Mouse (Mus musculus): Measurements from ENCODE around the gene Cyp39a1.

The Cyp39a1 gene

GRCm38 (mm10) chr17:43667290-43667843, at the start of gene Cyp39a1:
Cyp39a1 (plus strand) TSS chr17:43667425.
- DNase-seq (ENCODE audit: low read depth, low spot score): no peak

DNA sequence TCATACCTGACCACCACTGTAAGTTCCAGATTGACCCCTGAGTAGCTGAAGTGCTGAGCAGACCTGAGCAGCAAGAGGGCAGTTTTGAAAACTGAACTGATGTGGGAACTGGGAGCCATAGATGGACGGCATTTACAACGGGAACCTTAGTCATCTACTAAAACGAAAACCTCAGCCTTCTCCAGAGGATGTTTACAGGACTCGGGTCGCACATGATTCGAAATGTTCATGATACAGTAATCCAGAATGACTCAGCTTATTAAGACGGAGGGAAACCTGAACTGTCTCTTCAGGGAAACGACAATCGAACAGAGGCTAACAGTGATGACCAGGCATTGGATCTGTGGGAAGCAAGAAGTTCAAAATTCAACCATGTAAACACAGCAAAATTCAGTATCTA, 48.1 kb upstream of the Cyp39a1 start:
- DNase-seq (ENCODE audit: low read depth, low spot score): no peak

- no peak for DNase-seq (ENCODE audit: low read depth, low spot score)
Observed at GRCm38 (mm10) chr17:43622076-43622475, 45.1 kb upstream of the Cyp39a1 start.

DNA sequence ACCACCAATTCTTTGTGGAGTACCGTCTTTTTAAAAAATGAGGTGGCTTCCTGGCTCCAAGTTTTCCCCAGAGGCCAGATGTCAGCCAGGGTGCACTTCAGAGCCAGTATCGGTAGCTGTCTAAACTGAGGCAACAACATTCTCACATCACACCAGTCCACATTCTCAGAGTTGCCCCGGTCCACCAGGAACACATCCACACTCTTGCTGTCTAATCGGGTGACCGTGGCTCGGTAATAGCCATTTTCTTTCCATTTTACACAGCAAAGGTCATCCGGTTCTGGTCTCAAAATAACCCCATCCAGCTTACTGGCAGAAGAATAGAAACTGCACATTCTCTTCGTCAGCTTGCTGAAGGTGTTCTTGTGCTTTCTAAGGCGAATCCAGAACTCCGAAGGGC, 39.0 kb upstream of the Cyp39a1 start:
- no peak for DNase-seq (ENCODE audit: low read depth, low spot score)

DNA sequence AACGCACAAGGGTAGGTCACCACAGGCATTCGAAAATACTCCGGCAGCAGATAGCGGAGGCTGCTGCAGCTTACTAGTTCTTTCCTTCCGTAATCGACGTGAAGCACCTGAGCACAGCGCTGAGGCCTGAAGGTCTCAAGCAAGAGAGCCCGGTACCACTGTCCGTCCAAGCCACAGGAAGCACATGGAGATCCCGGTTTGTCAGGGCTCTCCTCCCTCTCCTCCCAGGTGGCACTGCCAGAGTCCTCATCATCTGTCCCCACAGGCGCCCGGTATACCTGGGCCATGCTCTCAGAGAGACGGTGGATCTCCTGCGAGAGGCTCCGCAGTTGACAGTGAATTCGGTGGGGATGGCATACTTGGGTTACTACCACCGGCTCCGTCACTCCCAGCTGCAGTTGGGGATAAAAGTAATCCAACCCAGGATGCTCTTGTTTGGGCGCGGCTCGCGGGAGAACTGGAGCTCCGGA, 38.2 kb upstream of the Cyp39a1 start:
- DNase-seq (ENCODE audit: low read depth, low spot score): no peak

GRCm38 (mm10) chr17:43629496-43630426, 37.5 kb upstream of the Cyp39a1 start, which contains the start of gene Tdrd6:
Tdrd6 (minus strand) TSS chr17:43630299.
- no peak for DNase-seq (ENCODE audit: low read depth, low spot score)

- no peak for DNase-seq (ENCODE audit: low read depth, low spot score)
Observed at GRCm38 (mm10) chr17:43630427-43630760, 36.8 kb upstream of the Cyp39a1 start.

GRCm38 (mm10) chr17:43637146-43637545, 30.1 kb upstream of the Cyp39a1 start:
- no peak for DNase-seq (ENCODE audit: low read depth, low spot score)

- DNase-seq (ENCODE audit: low read depth, low spot score): peak; percentile 14
Observed at GRCm38 (mm10) chr17:43640825-43641224, 26.4 kb upstream of the Cyp39a1 start.

DNA sequence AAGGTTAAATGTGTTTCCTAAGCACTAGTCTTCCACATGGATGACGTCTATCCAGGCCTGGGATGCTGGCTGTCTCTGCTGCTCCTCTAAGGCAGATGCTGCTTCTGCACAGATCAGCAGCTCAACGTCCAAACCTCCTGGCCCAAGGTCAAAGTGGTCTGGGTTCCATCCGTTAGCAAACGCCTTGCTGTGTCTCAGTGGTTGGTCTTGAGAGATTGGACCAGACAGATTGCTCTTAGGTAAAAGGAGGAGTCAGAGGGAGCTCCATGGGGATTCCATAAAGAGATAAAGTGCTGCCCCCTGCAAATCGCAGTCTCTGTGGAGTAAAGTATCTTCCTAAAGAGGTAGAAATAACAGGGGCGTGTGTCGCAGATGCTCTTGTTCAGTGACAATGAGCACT, 24.0 kb upstream of the Cyp39a1 start:
- DNase-seq (ENCODE audit: low read depth, low spot score): no peak

GRCm38 (mm10) chr17:43644375-43644774, 22.9 kb upstream of the Cyp39a1 start:
- DNase-seq (ENCODE audit: low read depth, low spot score): no peak

DNA sequence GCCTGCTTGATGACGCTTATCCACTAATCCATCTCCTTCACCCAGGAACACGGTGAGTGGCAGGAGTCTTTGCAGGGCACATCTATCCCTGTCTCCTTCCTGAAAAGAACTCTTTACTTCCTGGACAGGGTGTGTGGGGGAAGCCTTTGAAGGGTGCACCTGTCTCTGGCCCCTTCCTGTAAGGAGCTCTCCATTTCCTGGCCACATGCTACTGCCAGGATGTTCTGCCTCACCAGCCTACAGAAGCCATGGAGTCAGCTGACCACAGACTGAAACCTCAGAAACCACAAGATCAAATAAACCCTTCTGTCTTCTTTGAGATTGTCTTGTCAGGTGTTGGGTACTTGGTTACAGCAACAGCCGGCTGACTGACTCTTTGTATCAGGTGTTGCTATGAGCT, 22.1 kb upstream of the Cyp39a1 start:
- DNase-seq (ENCODE audit: low read depth, low spot score): peak; percentile 5

GRCm38 (mm10) chr17:43646925-43647324, 20.3 kb upstream of the Cyp39a1 start:
- DNase-seq (ENCODE audit: low read depth, low spot score): no peak

DNA sequence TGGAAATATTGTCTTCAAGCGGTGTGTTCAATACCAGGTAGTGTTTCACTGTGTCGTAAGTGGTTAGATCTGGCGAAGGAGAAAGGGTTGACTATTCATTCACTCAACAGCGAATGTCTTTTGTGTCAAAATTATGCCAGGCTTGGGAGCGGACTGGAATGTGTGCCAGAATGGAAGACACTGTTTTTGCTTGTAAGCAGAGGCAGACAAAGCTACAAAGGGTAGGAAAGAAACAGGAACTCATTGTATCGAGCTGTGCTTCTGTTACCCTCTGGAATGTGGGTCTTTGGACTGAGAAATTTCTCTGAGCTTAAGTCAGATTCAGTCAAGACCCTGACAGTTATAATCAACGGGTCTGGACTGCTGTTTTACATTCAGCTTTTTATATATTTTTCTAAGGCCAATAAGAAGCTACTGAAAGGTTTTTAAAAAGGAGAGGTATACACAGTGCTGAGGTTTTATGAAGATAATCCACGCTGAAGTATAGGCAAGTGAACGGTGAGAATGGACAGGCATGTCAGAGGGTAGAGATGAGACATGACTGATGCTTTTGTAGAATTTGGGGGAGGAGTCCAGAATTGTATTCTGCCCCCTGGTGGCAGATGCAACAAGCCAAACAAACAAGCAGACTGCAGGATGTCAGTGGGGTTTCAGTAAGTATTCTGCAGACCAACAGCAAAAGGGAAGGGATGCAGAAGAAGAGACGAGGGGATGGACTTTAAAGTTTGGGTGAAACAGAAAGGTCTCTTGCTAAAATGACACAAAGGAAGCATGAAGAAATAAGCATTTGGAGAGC, 17.4 kb upstream of the Cyp39a1 start:
- DNase-seq (ENCODE audit: low read depth, low spot score): peak; percentile 58

- DNase-seq (ENCODE audit: low read depth, low spot score): peak; percentile 65
Observed at GRCm38 (mm10) chr17:43651314-43652046, 15.7 kb upstream of the Cyp39a1 start.

- peak; percentile 92 for DNase-seq (ENCODE audit: low read depth, low spot score)
Observed at GRCm38 (mm10) chr17:43666576-43667289, 492 bp upstream of the Cyp39a1 start, which contains the start of gene Slc25a27. Slc25a27 (minus strand) TSS chr17:43667214.

GRCm38 (mm10) chr17:43669145-43669695, 2.0 kb downstream of the Cyp39a1 start:
- no peak for DNase-seq (ENCODE audit: low read depth, low spot score)

DNA sequence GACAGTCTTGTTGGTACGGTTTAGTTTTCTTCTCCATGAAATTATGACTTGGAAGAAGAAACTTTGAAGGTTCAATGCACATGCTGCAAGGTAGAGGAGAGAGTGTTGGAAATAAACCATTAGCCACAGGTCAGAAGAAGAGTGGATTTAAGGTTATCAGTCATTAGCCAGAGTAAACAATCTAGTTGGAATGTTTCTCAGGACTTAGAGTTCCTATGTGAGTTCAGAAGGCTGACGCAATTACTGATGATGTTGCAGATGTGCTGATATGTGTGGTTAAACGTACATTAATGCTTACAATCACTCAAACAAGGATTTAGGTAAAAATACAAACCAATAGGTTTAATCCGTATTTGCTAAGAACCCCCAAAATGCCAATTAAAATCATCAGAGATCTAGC, 4.7 kb downstream of the Cyp39a1 start:
- no peak for DNase-seq (ENCODE audit: low read depth, low spot score)

DNA sequence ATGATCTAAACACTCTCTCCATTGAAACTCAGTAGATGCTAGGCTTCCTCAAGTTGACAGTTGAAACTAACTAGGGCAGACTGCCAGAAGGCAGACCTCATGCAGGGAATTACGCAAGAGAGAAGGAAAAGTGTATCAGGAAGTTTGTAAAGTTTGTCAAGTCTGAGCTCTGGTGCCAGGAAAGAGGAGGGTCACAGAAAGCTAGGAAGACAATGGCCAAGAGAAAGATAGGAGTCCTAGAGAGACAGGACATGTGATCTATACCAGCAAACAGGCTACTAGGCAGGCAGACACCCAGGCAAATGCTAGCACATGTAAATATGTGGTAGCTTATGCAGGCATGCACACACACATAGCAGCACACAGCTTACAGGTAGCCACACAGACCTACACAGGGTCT, 8.0 kb downstream of the Cyp39a1 start:
- DNase-seq (ENCODE audit: low read depth, low spot score): no peak

DNA sequence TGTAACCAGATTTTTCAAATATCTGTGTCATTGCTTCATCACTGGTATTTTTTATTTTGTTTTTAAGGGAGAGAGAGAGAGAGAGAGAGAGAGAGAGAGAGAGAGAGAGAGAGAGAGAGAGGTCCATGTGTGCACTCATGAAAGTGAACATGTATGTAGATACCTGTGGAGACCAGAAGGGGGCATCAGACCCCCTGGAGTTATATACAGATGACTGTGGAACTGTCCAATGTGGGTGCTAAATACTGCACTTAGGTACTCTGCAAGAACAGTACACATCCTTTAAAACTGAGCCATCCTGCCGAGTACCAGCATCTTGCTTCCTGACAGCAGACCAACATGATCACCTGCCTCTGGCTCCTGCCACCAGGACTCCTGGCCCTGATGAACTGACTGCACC, 9.0 kb downstream of the Cyp39a1 start:
- DNase-seq (ENCODE audit: low read depth, low spot score): peak; percentile 58

Measured in A20 (cell line).